Mouse (Mus musculus) layer of hippocampus, adult 9-11 months (tissue): Measurements from ENCODE around the gene Urb1.
"Not testable (repeated sequence)": the region's sequence is repeated elsewhere in the genome, so short reads cannot be mapped to it uniquely, and the experiment has no call there.

ENCODE experiments used
- DNase-seq: peaks from one replicate; pipeline ENCODE4 v3.0.0; 2022

Gene Urb1

GRCm38 (mm10) chr16:90809975-90810715, at the start of gene Urb1:
TSS of gene Urb1 (minus strand) at chr16:90810413.
- peak; percentile 98 for DNase-seq

DNA sequence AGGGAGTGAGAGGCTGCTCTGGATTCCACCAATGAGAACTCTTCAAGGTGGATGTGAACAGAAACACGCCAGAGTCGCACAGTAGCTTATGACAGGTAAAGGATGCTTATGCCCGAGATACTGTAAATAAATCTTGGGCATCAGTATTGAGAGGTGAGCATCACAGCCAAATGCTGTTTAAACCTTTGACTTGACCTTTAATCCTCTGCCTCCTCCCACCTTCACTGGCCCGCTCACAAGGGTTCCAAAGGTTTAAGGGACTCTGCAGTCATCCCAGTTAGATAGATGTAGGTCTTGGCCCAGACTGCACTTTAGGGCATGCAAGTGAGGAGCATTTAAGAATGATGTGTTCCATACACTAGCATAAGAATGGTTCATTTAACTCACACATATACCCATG, 48.0 kb upstream of the Urb1 start:
- DNase-seq, result no peak

- no peak for DNase-seq
Observed at GRCm38 (mm10) chr16:90856552-90857200, 46.5 kb upstream of the Urb1 start.

DNA sequence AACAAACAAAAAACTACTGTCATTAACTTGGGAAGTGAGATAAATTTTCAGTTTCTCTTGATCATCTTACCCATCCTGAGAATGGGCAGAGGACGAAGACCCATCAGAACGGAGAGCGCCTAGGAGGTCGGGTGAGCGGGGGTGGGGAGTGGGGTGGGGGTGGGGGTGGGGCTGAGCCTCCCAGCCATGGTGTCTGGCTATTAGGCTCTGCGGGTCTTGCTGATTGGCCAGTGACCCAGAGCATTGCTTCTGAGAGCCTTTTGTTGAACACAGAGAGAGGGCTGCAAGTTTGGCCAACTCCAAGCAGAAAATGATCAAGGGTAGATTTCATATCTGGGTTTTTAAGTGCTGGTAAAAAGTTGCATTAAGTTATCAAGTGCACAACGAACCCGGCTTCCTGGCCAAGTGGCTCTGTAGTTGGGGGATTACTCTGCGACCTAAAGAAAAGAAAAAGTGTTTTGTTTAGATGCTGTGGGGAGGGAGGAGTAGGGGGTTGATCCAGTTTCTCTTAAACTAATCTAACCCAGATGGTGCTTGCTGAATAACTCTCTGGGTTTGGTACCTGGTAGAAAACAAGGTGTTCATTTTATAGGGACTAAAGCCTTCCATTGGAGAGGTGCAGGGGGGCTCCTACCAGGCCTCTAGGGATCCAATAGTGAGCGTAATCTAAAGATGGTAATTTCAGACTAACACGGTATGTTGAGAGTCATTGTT, 41.6 kb upstream of the Urb1 start:
- no peak for DNase-seq

DNA sequence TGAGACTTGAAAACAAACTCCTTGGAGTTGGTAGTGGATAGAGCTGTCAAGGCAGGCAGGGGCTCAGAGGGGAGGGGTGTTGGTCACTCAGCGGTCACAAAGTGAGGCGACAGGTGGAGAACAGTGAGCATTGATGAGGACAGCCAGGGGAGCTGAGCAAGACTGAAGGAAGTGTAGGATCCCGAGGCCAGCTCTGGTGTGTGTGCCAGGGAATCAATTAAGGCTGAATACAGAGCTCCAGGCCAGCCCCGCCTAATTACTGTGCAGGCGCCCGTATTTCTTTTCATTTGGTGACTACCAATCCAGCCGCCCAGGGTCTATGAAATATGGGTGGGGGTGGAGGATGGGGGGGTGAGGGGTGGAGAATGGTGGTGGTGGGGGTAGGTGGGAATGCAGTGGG, 40.7 kb upstream of the Urb1 start:
- no peak for DNase-seq

DNA sequence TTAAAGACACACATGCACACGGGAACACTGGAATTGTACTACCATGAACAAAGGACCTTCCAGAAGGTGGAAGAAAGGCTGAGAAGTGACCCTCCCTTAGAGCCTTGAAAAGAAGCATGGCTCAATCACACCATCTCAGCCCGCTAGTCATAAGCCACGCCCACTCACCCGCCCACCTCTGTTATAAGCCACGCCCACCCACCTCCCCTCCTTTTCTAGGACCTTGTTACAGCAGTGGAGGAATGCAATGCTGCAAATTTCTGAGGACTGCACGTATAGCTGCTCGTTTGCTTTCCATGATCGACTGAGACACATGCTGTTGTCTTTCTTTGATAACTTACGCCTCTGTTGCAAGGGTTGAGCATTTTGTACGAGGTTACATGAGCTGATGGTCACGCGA, 39.0 kb upstream of the Urb1 start:
- DNase-seq, result no peak

- no peak for DNase-seq
Observed at GRCm38 (mm10) chr16:90848697-90849096, 38.5 kb upstream of the Urb1 start.

DNA sequence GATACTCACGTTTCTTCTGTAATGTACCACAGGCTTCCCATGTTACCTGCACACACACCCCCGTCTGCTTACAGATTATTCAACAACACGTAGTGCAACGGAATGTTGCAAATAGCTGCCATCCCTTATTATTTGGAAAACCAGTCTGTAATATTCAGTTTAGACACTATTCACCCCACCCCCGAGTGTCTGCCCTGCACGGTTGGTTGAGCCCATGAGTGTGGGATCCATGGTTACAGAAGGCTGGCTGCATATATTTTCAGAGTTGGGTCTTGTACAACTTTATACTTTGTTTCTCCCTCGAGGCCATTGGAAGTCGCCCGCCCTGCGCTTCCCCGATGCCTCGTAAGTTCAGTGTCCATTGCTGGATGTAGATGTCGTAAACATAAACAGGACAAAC, 35.4 kb upstream of the Urb1 start:
- no peak for DNase-seq

- no peak for DNase-seq
Observed at GRCm38 (mm10) chr16:90845038-90845437, 34.8 kb upstream of the Urb1 start.

- DNase-seq, result no peak
Observed at GRCm38 (mm10) chr16:90842164-90842563, 32.0 kb upstream of the Urb1 start.

- DNase-seq, result no peak
Observed at GRCm38 (mm10) chr16:90837431-90837830, 27.2 kb upstream of the Urb1 start.

DNA sequence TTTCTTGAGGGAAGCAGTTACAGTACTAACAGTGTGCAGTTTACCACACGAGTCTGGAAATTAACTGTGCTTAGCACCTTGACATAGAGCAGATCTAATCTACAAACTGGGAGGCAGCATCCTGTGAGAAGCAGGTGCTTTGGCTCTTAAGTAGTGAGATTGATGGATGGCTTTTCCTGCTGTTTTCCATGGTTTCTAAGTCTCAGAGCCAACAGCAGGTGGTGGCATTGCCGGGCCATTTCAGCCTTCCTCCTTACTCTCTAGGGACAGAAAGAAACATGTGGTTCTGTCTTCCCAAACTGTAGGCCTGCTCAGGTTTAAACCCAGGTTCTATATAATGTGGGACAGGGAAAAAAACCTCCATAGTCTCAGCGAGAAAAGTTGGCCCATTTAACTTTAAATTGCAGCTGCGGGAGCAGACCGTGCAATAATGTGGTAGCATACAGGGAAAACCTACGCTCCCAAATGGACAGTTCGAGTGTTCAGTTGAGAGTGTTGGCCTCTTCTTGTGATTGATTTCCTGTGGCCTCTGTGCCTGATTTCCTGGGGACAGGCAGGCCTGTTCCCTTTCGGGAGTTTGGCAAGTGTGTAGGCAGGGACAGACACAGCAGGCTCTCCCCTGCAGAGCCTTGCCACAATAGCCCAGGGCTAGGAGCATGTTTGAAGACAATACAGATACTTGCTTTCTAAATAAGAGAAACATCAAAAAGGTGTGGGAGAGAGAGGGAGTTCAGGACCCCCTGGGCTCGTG, 23.0 kb upstream of the Urb1 start:
- no peak for DNase-seq

GRCm38 (mm10) chr16:90832495-90832894, 22.3 kb upstream of the Urb1 start:
- DNase-seq, result no peak

GRCm38 (mm10) chr16:90831676-90832075, 21.5 kb upstream of the Urb1 start:
- DNase-seq, result no peak

DNA sequence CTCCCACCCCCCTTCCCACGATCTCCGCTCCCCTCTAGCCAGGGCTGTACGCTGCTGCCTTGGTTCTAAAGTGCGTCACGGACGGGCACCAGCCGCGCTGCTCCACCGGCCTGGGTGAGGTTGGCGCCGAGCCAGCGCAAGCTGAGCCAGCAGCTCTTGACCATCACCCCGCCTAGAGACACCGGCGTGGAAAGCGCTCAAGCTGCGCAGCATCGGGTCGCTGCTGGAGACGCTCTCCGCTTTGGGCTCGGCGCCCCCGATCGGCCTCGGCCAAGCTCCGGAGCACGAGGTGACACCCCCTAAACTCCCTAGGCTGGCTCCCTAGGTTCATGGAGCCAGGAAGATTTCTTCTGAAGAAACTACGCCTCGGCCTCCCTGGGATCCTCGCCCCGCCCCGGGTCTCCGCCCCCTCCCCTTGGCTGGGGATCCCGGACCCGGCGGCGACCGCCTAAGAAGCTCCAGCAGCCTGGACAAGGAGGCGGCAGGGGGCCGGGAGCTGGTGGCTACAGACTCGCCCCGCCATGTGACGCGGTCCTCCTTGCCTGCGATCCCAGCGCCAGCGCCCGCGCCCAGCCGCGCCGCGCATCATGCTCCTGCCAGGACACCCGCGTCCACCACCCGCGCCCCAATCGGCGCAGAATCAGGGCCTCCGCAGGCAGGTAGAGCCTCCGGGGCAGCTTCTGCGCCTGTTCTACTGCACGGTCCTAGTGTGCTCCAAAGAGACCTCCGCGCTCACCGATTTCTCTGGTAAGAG, 20.6 kb upstream of the Urb1 start:
- DNase-seq, result peak; percentile 55

- peak; percentile 86 for DNase-seq
Observed at GRCm38 (mm10) chr16:90829894-90830685, 19.9 kb upstream of the Urb1 start.

DNA sequence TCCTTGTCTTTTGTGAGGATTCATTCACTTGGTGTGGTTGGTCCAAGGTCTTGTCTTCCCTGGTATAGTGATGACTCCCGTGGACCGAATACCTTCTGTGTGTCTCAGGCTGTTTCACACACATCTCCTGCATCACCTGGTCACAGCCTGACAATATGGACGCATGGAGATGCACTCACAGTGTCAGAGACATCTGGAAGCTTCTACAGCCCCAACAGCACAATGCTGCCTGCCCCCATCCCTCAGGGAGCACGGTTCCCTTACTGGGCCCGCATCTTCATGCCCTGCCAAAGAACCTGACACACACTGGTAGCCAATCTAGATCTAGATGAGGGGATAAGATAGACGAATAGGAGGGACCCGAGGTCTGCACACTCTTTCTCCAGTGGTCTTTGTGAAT, 18.9 kb upstream of the Urb1 start:
- DNase-seq, result no peak

DNA sequence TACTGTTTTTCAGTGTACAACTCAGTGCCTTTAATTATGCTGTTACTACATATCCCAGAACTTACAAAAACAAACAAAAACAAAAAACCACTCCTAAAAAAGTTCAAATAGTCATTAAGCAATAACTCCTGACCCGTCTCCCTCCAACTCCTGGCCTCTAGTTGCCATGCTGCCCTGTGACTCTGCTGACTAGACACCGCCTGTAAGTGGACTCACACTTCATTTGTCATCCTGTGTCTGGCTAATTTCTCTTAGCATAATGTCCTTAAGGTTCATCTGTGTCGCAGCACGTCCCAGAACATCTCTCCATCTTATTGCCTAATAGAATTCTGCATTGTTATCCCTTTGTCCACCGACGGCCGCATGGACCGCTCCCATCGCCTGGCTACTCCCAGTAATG, 17.3 kb upstream of the Urb1 start:
- DNase-seq, result no peak

GRCm38 (mm10) chr16:90826457-90826856, 16.2 kb upstream of the Urb1 start, which contains the start of gene Eva1c:
TSS of gene Eva1c (plus strand) at chr16:90826719.
- no peak for DNase-seq

DNA sequence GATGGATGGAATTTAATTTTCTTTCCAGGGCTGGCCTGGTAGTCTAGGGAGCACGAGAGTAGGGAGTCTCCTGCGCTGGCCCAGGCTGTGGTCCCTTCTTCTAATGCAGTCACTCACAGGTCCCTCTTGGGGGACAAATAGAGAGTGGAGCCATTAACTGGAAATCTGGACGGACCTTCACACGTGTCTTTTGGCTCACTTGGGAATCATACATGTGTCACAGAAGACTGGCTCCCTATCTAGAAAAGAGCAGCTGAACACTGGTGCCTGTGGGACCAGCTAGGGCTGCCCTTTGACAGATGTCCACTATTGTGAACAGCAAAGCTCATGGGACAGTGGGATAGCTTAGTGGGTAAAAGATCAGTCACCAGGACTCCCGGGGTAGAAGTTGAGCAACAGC, 15.8 kb upstream of the Urb1 start:
- no peak for DNase-seq

- DNase-seq, result not testable (repeated sequence)
Observed at GRCm38 (mm10) chr16:90823986-90824385, 13.8 kb upstream of the Urb1 start.

DNA sequence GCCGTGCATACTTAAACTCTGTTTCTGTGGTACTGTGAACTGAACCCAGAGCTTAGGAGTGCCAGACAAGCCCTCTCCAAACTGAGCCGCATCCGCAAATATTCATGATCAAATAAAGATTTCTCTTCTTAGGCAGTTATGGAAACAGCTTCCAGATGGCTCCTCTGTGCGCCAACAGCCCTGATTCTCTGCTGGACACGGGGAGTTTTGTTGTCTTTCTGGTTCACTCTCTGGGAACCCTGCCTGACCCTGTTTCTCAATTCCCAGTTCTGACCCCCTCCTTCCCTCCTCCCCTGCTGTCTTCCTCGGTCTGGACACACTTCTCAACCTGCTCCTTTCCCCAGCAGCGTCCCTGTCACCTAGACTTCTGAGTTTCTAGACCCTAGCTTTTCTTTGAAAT, 12.8 kb upstream of the Urb1 start:
- DNase-seq, result no peak
